Mouse (Mus musculus) midbrain, embryonic 13.5 days (tissue): ENCODE results near the gene Rab11fip4. TPM values are rescaled to one million over a fixed set of nuclear protein-coding genes. Genes with fewer than 3 reads are reported as not detected.
A peak's percentile ranks its signal among the peaks of the same experiment; 100 is the strongest.

ENCODE experiments used
- ATAC-seq: fragments of 200-750 bp; cut with Nextera tagmentation; 2 replicates; pipeline ENCODE4 v1.8.0; 2017; ENCODE audit warnings: mild to moderate bottlenecking, moderate TSS enrichment, moderate library complexity
- H3K27ac ChIP-seq: fragments of 300-500 bp; sonication (generic); 2 replicates; pipeline ENCODE4 v1.5.1; 2015; ENCODE audit warnings: inconsistent platforms, mild to moderate bottlenecking, moderate library complexity
- H3K27me3 ChIP-seq: fragments of 300-500 bp; sonication (generic); 2 replicates; pipeline ENCODE4 v1.6.1; 2015; ENCODE audit warnings: mild to moderate bottlenecking, inconsistent platforms
- H3K36me3 ChIP-seq: fragments of 300-500 bp; sonication (generic); 2 replicates; pipeline ENCODE4 v1.6.1; 2015; ENCODE audit warnings: mild to moderate bottlenecking, inconsistent platforms
- H3K4me1 ChIP-seq: fragments of 300-500 bp; sonication (generic); replicated peaks from 2 replicates; pipeline ENCODE4 v1.6.1; 2015; ENCODE audit warnings: inconsistent platforms
- H3K4me2 ChIP-seq: fragments of 300-500 bp; sonication (generic); replicated peaks from 2 replicates; pipeline ENCODE4 v1.6.1; 2015; ENCODE audit warnings: moderate library complexity, mild to moderate bottlenecking, inconsistent platforms
- H3K4me3 ChIP-seq: fragments of 300-500 bp; sonication (generic); replicated peaks from 2 replicates; pipeline ENCODE4 v1.5.1; 2015; ENCODE audit warnings: mild to moderate bottlenecking, inconsistent platforms
- H3K9ac ChIP-seq: fragments of 300-500 bp; sonication (generic); replicated peaks from 2 replicates; pipeline ENCODE4 v1.6.1; 2015; ENCODE audit warnings: mild to moderate bottlenecking, inconsistent platforms
- H3K9me3 ChIP-seq: fragments of 300-500 bp; sonication (generic); 2 replicates; pipeline ENCODE4 v1.6.1; 2016; ENCODE audit warnings: mild to moderate bottlenecking, inconsistent platforms
- WGBS: fragments of 180-500 bp; shearing (Covaris S2); methylation state at CpG from one replicate; pipeline ENCODE4 v1.1.7; 2015; 5-methylcytosine and 5-hydroxymethylcytosine counted together
- polyA plus RNA-seq: library from polyadenylated mRNA; unstranded; fragments of >200 nt; fragmentation: Nextera tagmentation; extraction: Ambion mirVana; gene quantifications from 2 replicates; pipeline ENCODE4 v1.2.1, GENCODE M21; 2015

Rab11fip4 gene
- 21.8 and 22.2 TPM in 2 replicates for polyA plus RNA-seq

DNA sequence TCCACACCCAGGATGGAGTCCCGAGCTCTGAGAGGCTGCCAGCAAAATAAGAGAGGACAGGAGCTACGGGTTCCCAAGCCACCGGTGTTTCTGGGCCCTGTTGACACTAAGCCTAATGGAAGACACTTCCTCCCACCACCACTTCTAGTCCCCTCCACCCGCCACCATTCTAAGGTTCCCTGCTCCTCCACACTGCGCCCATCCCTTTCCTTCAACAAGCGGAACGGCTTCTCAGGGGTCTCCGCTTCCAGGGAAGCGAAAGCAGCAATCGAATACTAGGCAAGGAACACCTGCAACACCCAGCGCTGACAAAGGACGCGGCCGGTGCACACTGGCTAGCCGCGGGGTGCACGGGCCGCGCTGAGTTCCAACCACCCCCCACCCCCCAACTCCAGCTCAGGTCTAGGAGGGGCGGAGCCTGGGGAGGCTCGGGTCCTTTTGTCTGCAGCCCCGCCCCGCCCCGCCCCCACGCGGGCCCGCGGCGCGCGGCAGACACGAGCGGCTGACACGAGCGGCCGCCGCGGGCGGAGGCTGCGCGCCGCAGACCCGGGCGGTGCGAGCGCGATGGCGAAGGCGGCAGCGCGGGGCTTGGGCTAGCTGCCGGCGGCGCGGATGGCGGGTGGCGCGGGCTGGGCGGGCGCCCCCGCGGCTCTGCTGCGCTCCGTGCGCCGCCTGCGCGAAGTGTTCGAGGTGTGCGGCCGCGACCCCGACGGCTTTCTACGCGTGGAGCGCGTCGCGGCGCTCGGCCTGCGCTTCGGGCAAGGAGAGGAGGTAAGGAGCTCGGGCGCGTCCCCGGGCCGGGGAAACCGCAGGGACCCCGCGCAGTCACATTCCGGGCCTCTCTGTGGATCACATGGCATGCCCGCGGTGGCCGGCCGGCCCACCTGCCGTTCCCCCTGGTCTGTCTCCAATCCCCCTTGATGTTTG is at the start of gene Rab11fip4:
Gene Rab11fip4 (plus strand): TSS at position 549 of the 927 bp plus-strand sequence.
- H3K9me3 ChIP-seq, result no peaks in the 10 kb centered on the region
- no peaks in the 10 kb centered on the region for H3K36me3 ChIP-seq
- H3K4me2 ChIP-seq, result peak within 1 kb of the TSS; percentile 69
- H3K4me1 ChIP-seq, result peaks cover 43% of the 10 kb centered on the region
- H3K4me3 ChIP-seq, result peak within 1 kb of the TSS; percentile 71
- under 1% methylated on average over 72 of the region's 98 CpGs for WGBS
- peak within 1 kb of the TSS; percentile 86 for H3K27ac ChIP-seq
- H3K27me3 ChIP-seq, result peaks cover 5% of the 10 kb centered on the region; the same call in 1 of the 2 replicates
- peak within 1 kb of the TSS; percentile 93 for H3K9ac ChIP-seq
- ATAC-seq, result peak; percentile 78

DNA sequence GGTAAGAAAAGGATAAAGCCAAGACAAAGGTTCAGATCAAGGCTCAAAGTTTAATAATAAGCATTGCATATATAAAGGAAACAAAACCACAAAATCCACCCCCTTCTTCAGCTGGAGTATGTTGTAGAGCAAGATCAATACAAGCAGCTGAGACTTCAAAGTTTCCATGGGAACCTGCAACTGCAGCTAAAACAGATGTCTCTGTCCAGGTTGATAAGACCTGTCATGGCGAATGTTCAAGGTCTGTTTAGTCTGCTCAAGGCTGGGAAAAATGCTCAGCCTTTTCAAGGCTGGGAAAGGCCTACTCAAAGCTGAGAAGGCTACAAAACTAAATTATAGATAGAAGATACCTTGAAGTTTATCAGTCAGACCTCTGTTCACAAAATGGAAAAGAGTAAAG is 38.4 kb upstream of the Rab11fip4 start:
- WGBS, result 82% methylated on average over 1 of the region's 1 CpGs
- Histone ChIP-seq H3K27ac (no peak overlapping the region), H3K9me3 (no peaks in the 10 kb centered on the region), H3K27me3 (no peaks in the 10 kb centered on the region), H3K36me3 (peaks cover 80% of the 10 kb centered on the region), H3K4me1 (no peaks in the 10 kb centered on the region), H3K4me2 (no peak overlapping the region), H3K4me3 (no peak overlapping the region), H3K9ac (no peak overlapping the region)
- no peak for ATAC-seq

DNA sequence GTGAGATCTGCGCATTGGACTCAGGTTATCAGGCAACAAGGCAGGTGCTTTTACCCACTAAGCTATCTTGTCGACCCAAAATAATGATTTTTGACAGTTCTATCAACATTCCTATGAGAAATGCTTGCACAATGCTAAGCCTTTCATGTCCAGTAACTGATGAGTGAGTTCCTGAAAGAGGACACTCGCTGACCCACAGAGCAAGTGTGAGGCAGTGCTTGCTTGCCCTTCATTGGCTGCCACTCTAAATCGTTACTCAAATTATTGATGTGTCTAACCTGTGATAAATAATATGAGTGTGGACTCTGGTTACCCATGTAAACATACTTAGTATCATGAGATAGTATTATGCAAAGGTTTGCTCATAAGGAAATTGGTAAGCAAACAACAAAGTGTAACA is 30.5 kb upstream of the Rab11fip4 start:
- Histone ChIP-seq H3K27ac (no peak overlapping the region), H3K27me3 (no peaks in the 10 kb centered on the region), H3K9me3 (no peaks in the 10 kb centered on the region), H3K4me3 (no peak overlapping the region), H3K36me3 (peaks cover 76% of the 10 kb centered on the region), H3K4me2 (no peak overlapping the region), H3K9ac (no peak overlapping the region), H3K4me1 (no peaks in the 10 kb centered on the region)
- 93% methylated on average over 4 of the region's 4 CpGs for WGBS
- ATAC-seq, result no peak

DNA sequence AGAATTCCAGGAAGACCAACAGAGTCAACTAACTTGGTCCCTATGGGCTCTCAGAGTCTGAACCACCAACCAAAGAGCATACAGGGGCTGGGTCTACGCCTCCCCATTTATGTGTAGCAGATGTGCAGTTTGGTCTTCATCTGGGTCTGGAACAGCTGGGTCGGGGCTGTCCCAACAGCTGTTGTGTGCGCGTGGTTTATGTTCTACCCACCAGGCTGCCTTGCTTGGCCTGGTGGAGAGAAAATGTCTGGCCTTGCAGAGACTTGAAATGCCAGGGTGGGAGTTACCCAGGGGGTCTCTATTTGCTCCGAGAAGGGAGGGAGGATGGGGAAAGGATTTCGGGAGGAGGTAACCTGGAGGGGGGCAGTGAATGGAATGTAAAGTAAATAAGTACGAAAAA is 27.5 kb upstream of the Rab11fip4 start:
- Histone ChIP-seq H3K27me3 (no peaks in the 10 kb centered on the region), H3K4me3 (no peak overlapping the region), H3K9ac (no peak overlapping the region), H3K4me2 (no peak overlapping the region), H3K36me3 (peaks cover 74% of the 10 kb centered on the region), H3K4me1 (no peaks in the 10 kb centered on the region), H3K9me3 (no peaks in the 10 kb centered on the region), H3K27ac (no peak overlapping the region)
- no peak for ATAC-seq
- WGBS, result 92% methylated on average over 7 of the region's 7 CpGs

DNA sequence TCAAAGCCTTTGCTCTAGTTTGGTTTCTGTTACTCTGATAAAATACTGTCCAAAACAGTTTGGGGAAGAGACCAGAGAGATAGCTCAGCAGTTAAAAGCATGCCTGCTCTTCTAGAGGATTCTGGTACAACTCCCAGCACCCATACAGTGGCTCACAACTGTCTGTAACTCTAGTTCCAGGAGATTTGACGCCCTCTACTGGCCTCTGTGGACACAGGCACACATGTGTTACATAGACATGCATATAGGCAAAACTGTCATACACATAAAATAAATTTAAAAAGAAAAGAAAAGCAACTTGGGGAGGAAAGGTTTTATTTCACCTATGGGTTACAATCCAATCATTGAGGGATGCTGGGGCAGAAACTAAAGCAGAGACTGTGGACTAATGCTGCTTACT is 24.1 kb upstream of the Rab11fip4 start:
- Histone ChIP-seq H3K36me3 (peaks cover 74% of the 10 kb centered on the region), H3K27me3 (no peaks in the 10 kb centered on the region), H3K4me3 (no peak overlapping the region), H3K27ac (no peak overlapping the region), H3K4me2 (no peak overlapping the region), H3K4me1 (no peaks in the 10 kb centered on the region), H3K9me3 (no peaks in the 10 kb centered on the region), H3K9ac (no peak overlapping the region)
- WGBS, result 53% methylated on average over 1 of the region's 1 CpGs
- no peak for ATAC-seq

DNA sequence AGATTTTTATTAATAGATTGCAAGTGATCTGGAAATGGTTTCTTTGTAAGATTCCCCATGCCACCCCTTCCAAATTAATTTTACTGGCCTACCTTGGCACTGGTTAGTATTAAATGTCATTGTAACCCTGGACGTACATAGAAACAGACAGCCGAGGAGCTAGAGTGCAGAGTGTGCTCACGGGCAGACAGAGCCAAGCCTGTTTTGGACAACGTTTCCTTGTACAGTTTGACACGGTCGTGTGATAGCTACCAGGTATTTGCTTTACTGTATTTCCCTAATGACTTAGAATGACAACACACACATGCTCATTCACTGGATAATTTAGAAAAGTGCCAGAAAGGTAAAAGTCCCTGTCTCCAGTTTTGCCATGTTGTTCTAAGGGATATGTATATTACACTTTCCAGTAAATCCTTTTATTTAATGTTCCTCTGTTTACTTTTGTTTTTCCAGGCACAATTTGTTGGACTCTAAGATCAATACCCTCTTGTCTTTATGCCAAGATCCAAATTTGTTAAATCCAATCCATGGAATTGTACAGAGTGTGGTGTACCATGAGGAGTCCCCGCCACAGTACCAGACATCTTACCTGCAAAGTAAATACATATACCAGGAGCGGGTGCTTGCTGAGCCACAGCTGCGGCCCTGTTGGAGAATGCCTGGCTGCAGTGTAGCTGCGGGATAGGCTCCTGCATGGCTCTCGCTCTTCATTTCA is 22.7 kb upstream of the Rab11fip4 start:
- no peak overlapping the region for H3K4me2 ChIP-seq
- H3K9ac ChIP-seq, result no peak overlapping the region
- H3K4me1 ChIP-seq, result no peaks in the 10 kb centered on the region
- H3K4me3 ChIP-seq, result no peak overlapping the region
- no peak for ATAC-seq
- no peaks in the 10 kb centered on the region for H3K9me3 ChIP-seq
- no peaks in the 10 kb centered on the region for H3K27me3 ChIP-seq
- H3K27ac ChIP-seq, result no peak overlapping the region
- 92% methylated on average over 11 of the region's 11 CpGs for WGBS
- peaks cover 71% of the 10 kb centered on the region for H3K36me3 ChIP-seq

DNA sequence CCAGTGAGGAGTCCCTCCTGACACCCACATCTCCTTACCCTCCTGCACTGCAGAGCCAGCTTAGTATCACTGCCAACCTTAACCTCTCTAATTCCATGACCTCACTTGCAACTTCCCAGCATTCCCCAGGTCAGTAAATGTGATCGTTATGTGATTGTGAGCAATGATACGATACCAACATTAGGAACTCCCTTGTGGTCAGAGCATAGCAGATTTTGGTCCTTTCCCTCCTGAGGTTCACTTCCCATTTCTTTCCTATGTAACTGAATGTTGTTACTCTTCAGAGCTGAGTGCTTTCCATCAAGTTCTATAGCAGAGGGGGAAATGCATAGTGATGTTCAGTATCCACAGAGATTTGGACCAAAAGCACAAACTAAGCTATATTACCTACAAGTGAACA is 20.7 kb upstream of the Rab11fip4 start:
- 95% methylated on average over 2 of the region's 2 CpGs for WGBS
- no peaks in the 10 kb centered on the region for H3K9me3 ChIP-seq
- H3K36me3 ChIP-seq, result peaks cover 77% of the 10 kb centered on the region

DNA sequence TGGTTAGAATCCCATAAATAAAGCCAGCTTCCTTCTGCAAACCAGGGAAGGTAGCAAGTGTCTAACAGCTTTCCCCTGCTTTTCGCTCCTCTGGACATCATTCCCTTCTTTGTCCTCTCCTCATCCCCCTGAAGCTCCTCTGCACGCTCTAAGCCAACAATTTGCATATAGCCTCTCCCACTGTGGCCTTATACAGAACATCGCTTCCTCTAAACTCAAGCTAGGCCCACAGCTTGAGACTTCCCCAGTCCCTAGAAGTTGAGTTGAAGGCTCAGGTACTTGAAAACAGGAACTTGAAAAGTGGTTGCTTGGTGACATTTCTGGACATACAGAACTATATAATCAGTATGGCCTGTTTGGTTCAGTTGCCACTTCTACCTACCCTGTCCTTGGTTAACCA is 17.2 kb upstream of the Rab11fip4 start:
- no peaks in the 10 kb centered on the region for H3K27me3 ChIP-seq
- 63% methylated on average over 3 of the region's 3 CpGs for WGBS
- H3K36me3 ChIP-seq, result peaks cover 70% of the 10 kb centered on the region
- no peak overlapping the region for H3K27ac ChIP-seq
- H3K4me2 ChIP-seq, result no peak overlapping the region
- H3K9ac ChIP-seq, result no peak overlapping the region
- H3K4me1 ChIP-seq, result no peaks in the 10 kb centered on the region
- no peaks in the 10 kb centered on the region for H3K9me3 ChIP-seq
- H3K4me3 ChIP-seq, result no peak overlapping the region
- no peak for ATAC-seq

More for the DNA sequence above, 20.7 kb upstream of the Rab11fip4 start:
- Histone ChIP-seq H3K4me2 (no peak overlapping the region), H3K4me1 (no peaks in the 10 kb centered on the region), H3K27ac (no peak overlapping the region), H3K27me3 (no peaks in the 10 kb centered on the region), H3K4me3 (no peak overlapping the region), H3K9ac (no peak overlapping the region)
- no peak for ATAC-seq

DNA sequence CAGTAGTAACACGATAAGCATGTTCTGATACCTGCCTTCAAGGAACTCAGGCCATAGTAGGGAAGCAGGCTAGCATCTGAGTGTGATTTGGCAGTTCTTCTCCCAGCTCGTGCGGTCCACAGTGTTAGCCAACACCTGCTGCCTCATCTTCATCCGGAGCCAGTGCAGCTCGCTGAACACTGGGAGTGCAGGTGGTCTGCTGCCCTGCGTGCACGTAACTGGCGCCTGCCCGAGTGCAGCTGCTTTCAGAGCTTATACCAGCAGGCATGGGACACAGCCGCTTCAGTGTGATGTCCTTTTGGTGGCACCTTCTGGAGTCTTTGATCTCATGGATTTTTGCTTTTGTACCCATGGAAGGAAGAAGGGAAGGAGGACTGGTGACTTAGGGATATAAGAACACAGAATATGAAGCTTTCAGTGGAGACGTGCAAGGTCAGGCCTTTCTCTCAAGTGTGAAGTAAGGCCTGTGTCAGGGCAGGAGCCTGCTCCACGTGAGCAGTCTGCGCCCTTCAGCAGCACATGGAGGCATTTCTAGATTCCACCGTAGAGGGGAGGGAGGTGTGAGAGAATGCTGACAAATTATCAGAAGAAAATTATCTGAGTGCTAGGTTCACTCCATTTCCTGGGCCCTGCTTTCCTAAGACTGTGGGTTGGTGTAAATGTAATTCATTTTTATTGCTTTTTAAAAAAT is 15.5 kb upstream of the Rab11fip4 start:
- Histone ChIP-seq H3K9me3 (no peaks in the 10 kb centered on the region), H3K27me3 (no peaks in the 10 kb centered on the region), H3K27ac (no peak overlapping the region), H3K36me3 (peaks cover 64% of the 10 kb centered on the region), H3K4me1 (no peaks in the 10 kb centered on the region), H3K4me2 (no peak overlapping the region), H3K9ac (no peak overlapping the region), H3K4me3 (no peak overlapping the region)
- 93% methylated on average over 14 of the region's 14 CpGs for WGBS
- no peak for ATAC-seq

DNA sequence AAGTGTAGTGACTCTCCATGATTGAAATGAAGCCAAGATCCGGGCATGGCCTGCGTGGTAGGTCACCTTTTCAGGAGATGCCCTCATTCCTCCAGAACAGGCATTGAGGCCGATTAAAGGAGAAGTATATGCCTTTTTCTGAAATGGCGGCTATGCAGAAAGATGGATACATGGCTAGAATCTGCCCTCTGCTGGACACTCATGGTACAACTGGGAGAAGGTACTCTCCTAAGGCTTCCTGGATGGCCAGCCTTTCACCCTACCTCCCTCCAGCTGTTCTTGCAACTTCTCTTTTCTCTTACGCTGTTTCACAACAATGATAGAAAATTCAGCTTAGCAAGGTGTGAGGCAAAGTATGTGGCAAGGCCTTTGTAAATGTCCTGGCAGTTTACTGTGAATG is 13.3 kb upstream of the Rab11fip4 start:
- Histone ChIP-seq H3K9me3 (no peaks in the 10 kb centered on the region), H3K36me3 (peaks cover 46% of the 10 kb centered on the region), H3K27ac (no peak overlapping the region), H3K4me3 (no peak overlapping the region), H3K4me2 (no peak overlapping the region), H3K4me1 (no peaks in the 10 kb centered on the region), H3K27me3 (no peaks in the 10 kb centered on the region), H3K9ac (no peak overlapping the region)
- WGBS, result 54% methylated on average over 5 of the region's 5 CpGs
- peak; percentile 43; the same call in 1 of the 2 replicates for ATAC-seq

DNA sequence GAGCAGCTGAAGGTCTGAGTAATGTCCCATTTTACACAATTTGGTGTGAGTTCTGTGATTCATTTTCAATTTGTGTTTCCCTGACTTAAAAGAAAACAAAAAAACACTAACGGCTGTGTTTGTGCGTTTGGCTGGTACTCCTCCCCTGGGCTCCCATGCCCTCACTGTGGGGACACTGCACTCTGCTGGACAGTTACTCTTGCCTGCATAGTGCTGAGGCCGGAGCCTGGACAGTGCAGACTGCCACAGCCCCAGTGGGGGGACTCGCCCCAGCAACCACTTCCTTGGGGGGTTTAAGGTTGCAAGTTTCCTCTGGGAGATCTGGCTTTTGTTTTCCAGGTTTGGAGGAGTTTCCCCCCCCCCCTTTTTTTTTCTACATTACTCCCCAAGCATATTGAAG is 10.4 kb upstream of the Rab11fip4 start:
- Histone ChIP-seq H3K4me2 (no peak overlapping the region), H3K9me3 (no peaks in the 10 kb centered on the region), H3K4me3 (no peak overlapping the region), H3K27me3 (no peaks in the 10 kb centered on the region), H3K27ac (no peak overlapping the region), H3K36me3 (peaks cover 24% of the 10 kb centered on the region), H3K9ac (no peak overlapping the region), H3K4me1 (0 out of 2 replicates have a peak, but pooled peaks cover 4% of the 10 kb centered on the region)
- WGBS, result 55% methylated on average over 4 of the region's 4 CpGs
- ATAC-seq, result no peak

DNA sequence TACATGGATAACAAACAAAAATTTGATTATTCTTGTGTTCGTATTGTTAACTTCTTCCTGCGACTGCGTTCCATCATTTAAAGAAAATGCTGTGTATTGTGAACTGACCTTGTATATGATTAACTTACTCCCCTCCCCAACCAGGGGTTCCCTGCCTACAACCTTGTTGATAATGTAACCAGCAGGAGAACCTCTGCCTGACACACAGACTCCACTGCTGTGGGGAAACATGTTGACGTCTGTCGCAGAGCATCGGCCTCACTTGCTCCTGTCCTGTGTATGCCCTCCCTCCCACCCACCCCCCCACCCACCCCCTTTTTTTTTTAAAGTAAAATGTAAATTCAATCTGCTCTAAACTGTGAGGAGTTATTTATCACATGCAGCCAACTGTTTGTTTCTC is 9.8 kb upstream of the Rab11fip4 start:
- no peaks in the 10 kb centered on the region for H3K27me3 ChIP-seq
- no peak overlapping the region for H3K4me2 ChIP-seq
- H3K4me1 ChIP-seq, result 0 out of 2 replicates have a peak, but pooled peaks cover 4% of the 10 kb centered on the region
- no peak overlapping the region for H3K27ac ChIP-seq
- H3K9ac ChIP-seq, result no peak overlapping the region
- peaks cover 20% of the 10 kb centered on the region for H3K36me3 ChIP-seq
- H3K4me3 ChIP-seq, result no peak overlapping the region
- 94% methylated on average over 6 of the region's 6 CpGs for WGBS
- no peaks in the 10 kb centered on the region for H3K9me3 ChIP-seq
- no peak for ATAC-seq
